Mouse (Mus musculus) brain, embryonic 18.5 days (tissue): ENCODE measurements around the gene Cask.

ENCODE experiments used
- DNase-seq: peaks from one replicate; pipeline ENCODE4 v3.0.0-alpha.2; 2012; ENCODE audit warnings: low read depth, low spot score

Gene Cask

GRCm38 (mm10) chrX:13631599-13632283, 219.4 kb downstream of the Cask start, which contains the start of gene Gpr34:
Gene Gpr34 (plus strand): TSS chrX:13632089.
- DNase-seq: no peak

GRCm38 (mm10) chrX:13622654-13623053, 228.5 kb downstream of the Cask start:
- no peak for DNase-seq

- no peak for DNase-seq
These were observed 229.7 kb downstream of the Cask start for GRCm38 (mm10) chrX:13621473-13621872.

- DNase-seq: no peak
These were observed 232.7 kb downstream of the Cask start for GRCm38 (mm10) chrX:13618476-13618875.

- DNase-seq: no peak
These were observed 233.9 kb downstream of the Cask start for GRCm38 (mm10) chrX:13617294-13617693.

GRCm38 (mm10) chrX:13616726-13617125, 234.4 kb downstream of the Cask start:
- DNase-seq: no peak

- no peak for DNase-seq
These were observed 239.1 kb downstream of the Cask start for GRCm38 (mm10) chrX:13612115-13612514.

GRCm38 (mm10) chrX:13611114-13611513, 240.1 kb downstream of the Cask start:
- DNase-seq: no peak

GRCm38 (mm10) chrX:13607752-13608151, 243.4 kb downstream of the Cask start:
- no peak for DNase-seq

- DNase-seq: no peak
These were observed 244.4 kb downstream of the Cask start for GRCm38 (mm10) chrX:13606741-13607140.

GRCm38 (mm10) chrX:13599966-13600365, 251.2 kb downstream of the Cask start:
- DNase-seq: no peak

- DNase-seq: no peak
These were observed 251.8 kb downstream of the Cask start for GRCm38 (mm10) chrX:13599373-13599772.

- no peak for DNase-seq
These were observed 273.5 kb downstream of the Cask start for GRCm38 (mm10) chrX:13577647-13578046.

GRCm38 (mm10) chrX:13576606-13577005, 274.6 kb downstream of the Cask start:
- no peak for DNase-seq

- DNase-seq: no peak
These were observed 276.3 kb downstream of the Cask start for GRCm38 (mm10) chrX:13574872-13575271.

GRCm38 (mm10) chrX:13574298-13574697, 276.9 kb downstream of the Cask start:
- DNase-seq: no peak

- no peak for DNase-seq
These were observed 296.7 kb downstream of the Cask start for GRCm38 (mm10) chrX:13554504-13554903.

GRCm38 (mm10) chrX:13552288-13552687, 298.9 kb downstream of the Cask start:
- DNase-seq: no peak

GRCm38 (mm10) chrX:13551566-13551965, 299.6 kb downstream of the Cask start:
- no peak for DNase-seq

- no peak for DNase-seq
These were observed 302.1 kb downstream of the Cask start for GRCm38 (mm10) chrX:13549100-13549499.

- no peak for DNase-seq
These were observed 329.9 kb downstream of the Cask start for GRCm38 (mm10) chrX:13521288-13521687.

GRCm38 (mm10) chrX:13520566-13520965, 330.6 kb downstream of the Cask start:
- no peak for DNase-seq

- DNase-seq: no peak
These were observed 331.8 kb downstream of the Cask start for GRCm38 (mm10) chrX:13519408-13519783.
